Mouse (Mus musculus): Measurements from ENCODE around the gene Dgkg.

- TF ChIP-seq CTCF (IDR thresholded peaks at IDR 0.05; ENCODE audit: insufficient read depth, low read depth, low read length) (no peak), POLR2A (IDR thresholded peaks at IDR 0.05; ENCODE audit: insufficient read depth, low read depth, low read length) (no peak)
Measured at GRCm38 (mm10) chr16:22441317-22441716, 215.7 kb downstream of the Dgkg start.

All from olfactory bulb, adult 2 months (tissue).